In the genomic region with DNA sequence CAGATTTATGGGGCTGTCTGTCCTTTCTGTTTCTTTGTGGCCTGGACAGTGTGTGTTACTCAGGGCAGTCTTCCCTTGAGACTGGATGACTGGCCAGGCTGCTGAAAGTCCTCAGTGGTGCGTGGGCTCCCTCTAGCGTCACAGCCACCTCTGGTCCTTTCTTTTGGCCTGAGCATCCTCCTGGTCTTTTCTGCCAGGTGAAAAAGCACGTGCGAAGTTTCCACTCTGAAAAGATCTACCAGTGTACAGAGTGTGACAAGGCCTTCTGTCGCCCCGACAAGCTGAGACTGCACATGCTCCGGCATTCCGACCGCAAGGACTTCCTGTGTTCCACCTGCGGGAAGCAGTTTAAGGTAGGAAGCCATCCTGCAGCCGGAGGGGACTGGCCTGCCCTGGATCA, we compare ENCODE assay signal across 7 mouse cellular contexts. TPM values are rescaled to one million over a fixed set of nuclear protein-coding genes. Genes with fewer than 3 reads are reported as not detected.
DNase-seq lines count a peak whose midpoint lies in the region; ATAC-seq lines count a peak whose summit lies in the region.

No protein-coding gene starts in this region.

- no peaks in the 10 kb centered on the region for H3K4me1 ChIP-seq in intestine, embryonic 16.5 days (ENCODE audit: control insufficient read depth, insufficient read depth, low read length)
- peaks cover 4% of the 10 kb centered on the region; the same call in 1 of the 2 replicates for H3K4me1 ChIP-seq in midbrain, embryonic 15.5 days

- no peak overlapping the region for H3K4me3 ChIP-seq in intestine, embryonic 16.5 days (ENCODE audit: low read length)
- H3K4me3 ChIP-seq in midbrain, embryonic 15.5 days = no peak overlapping the region

- WGBS in intestine, embryonic 16.5 days = 71% methylated on average over 11 of the region's 11 CpGs
- WGBS in midbrain, embryonic 15.5 days = 72% methylated on average over 11 of the region's 11 CpGs

- ATAC-seq in intestine, embryonic 16.5 days = peak; percentile 60; the same call in 1 of the 2 replicates
- ATAC-seq in midbrain, embryonic 15.5 days (replicated peaks) = peak; percentile 82

- DNase-seq in adipocyte (ENCODE audit: low spot score) = peak; percentile 81
- DNase-seq in cerebellum, postnatal 25 days = peak; percentile 91 to 95
- DNase-seq in gastrocnemius, adult 8-10 months (ENCODE audit: low spot score in 2 of 2) = peak; percentile 26 to 47
- peak; percentile 58 to 72 for DNase-seq in left cerebral cortex, postnatal 14 days (ENCODE audit: low spot score in 2 of 2)
- peak; percentile 44 for DNase-seq in spleen, adult 12 weeks (ENCODE audit: low spot score)

- no peak overlapping the region for H3K4me2 ChIP-seq in intestine, embryonic 16.5 days (ENCODE audit: low read depth, low read length)
- H3K4me2 ChIP-seq in midbrain, embryonic 15.5 days = no peak overlapping the region

- no peak overlapping the region for H3K9ac ChIP-seq in intestine, embryonic 16.5 days (ENCODE audit: low read depth, low read length)
- H3K9ac ChIP-seq in midbrain, embryonic 15.5 days = no peak overlapping the region

- no peaks in the 10 kb centered on the region for H3K36me3 ChIP-seq in intestine, embryonic 16.5 days (ENCODE audit: control insufficient read depth, insufficient read depth, low read length)
- peaks cover 6% of the 10 kb centered on the region; the same call in 1 of the 2 replicates for H3K36me3 ChIP-seq in midbrain, embryonic 15.5 days (replicated peaks)

- no peak overlapping the region for H3K27ac ChIP-seq in intestine, embryonic 16.5 days (ENCODE audit: low read length)
- H3K27ac ChIP-seq in midbrain, embryonic 15.5 days = no peak overlapping the region

- H3K27me3 ChIP-seq in intestine, embryonic 16.5 days (replicated peaks; ENCODE audit: control insufficient read depth, insufficient read depth, low read length) = no peaks in the 10 kb centered on the region
- H3K27me3 ChIP-seq in midbrain, embryonic 15.5 days (replicated peaks) = no peaks in the 10 kb centered on the region

- intact Hi-C loops in left cerebral cortex, postnatal 14 days (cut with DNase I) = loop anchor here (2.0 kb wide), 1 partner anchor 198 kb away; no protein-coding TSS in a partner anchor

- no peaks in the 10 kb centered on the region for H3K9me3 ChIP-seq in intestine, embryonic 16.5 days (ENCODE audit: control insufficient read depth, low read length)
- no peaks in the 10 kb centered on the region for H3K9me3 ChIP-seq in midbrain, embryonic 15.5 days

RNA-seq across cellular contexts. Expression of gene Nfrkb, which starts 37.1 kb away (rescaled TPM):
- total RNA-seq in gastrocnemius, adult 8-10 months (2022) = 10 to 100 TPM in 2 of 4 experiments, 1 to 10 TPM in 2; 7.8 to 10.4 (median 9.4) TPM
- polyA plus RNA-seq in intestine, embryonic 16.5 days (2015; fragmentation: Nextera tagmentation; extraction: Ambion mirVana) = 13.2 and 15.8 TPM in 2 replicates
- 10 to 100 TPM; 29.3 to 30.3 TPM for total RNA-seq in left cerebral cortex, postnatal 14 days (2021)
- polyA plus RNA-seq in midbrain, embryonic 15.5 days (2015; fragmentation: Nextera tagmentation; extraction: Ambion mirVana) = 30.9 and 33.3 TPM in 2 replicates

Comparison
In these comparisons a context has a peak if more than half of its experiments do, and no peak if none do; other contexts are left out.
1. DNase-seq: peak in every context shown above with its lines; median percentile 93 in cerebellum, postnatal 25 days; 81 in adipocyte; 65 in left cerebral cortex, postnatal 14 days; 44 in spleen, adult 12 weeks; 36 in gastrocnemius, adult 8-10 months.